Mouse (Mus musculus): Measurements from ENCODE around the gene Nmur1.
"Not testable (repeated sequence)": the region's sequence is repeated elsewhere in the genome, so short reads cannot be mapped to it uniquely, and the experiment has no call there.

The Nmur1 gene

GRCm38 (mm10) chr1:86359798-86360179 lies 66.2 kb downstream of the Nmur1 start:
- no peak for DNase-seq (ENCODE audit: low read depth, low spot score)

DNA sequence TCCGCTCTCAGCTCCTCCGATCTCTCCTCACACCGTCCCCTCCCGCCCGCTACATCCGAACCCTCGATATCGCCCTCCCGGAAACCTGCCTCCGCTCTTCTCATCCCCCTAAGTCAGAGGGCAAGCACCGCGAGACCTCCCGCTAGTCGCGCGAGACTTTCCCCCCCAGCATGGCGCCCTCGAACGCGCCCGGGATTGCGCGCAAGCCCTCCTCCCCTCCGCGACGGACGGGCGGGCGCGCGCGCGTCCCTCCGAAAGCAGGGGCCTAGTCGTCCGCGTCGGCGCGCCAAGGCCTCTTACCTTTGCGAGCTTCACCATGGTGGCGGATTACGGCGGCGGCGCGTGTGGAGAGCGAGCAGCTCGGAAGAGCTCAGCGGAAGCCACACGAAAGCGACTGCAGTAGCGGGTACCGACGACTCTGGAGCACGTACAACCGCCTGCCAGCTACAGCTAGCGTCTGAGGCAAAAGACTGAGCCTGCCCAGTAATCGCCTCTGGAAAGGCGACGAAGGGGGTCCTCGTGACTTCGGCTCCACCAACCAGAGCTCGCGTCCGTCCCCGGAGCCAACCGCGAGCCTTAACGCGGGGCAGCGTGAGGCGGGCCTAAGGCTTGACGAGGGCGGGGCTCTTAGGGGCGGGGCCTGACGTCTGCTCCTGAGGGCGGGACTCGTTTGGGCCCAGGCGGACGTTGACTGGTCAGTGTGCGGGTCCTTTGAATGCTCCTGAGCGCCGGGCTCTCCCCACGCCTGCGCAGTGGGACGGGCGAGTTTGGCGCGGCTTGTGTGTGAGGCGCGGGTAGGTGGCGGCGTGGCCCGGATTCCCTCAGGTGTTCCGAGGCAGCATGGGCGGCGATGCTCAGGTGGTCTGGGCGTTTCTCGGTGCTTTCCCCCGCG lies 66.9 kb downstream of the Nmur1 start, which contains the start of gene Ncl:
TSS of gene Ncl (minus strand) at position 495 of the 892 bp plus-strand sequence.
- peak; percentile 98 for DNase-seq (ENCODE audit: low read depth, low spot score)

- DNase-seq (ENCODE audit: low read depth, low spot score) = no peak
These were observed 67.7 kb downstream of the Nmur1 start for GRCm38 (mm10) chr1:86358229-86358905.

GRCm38 (mm10) chr1:86354186-86354585 lies 71.8 kb downstream of the Nmur1 start:
- no peak for DNase-seq (ENCODE audit: low read depth, low spot score)

DNA sequence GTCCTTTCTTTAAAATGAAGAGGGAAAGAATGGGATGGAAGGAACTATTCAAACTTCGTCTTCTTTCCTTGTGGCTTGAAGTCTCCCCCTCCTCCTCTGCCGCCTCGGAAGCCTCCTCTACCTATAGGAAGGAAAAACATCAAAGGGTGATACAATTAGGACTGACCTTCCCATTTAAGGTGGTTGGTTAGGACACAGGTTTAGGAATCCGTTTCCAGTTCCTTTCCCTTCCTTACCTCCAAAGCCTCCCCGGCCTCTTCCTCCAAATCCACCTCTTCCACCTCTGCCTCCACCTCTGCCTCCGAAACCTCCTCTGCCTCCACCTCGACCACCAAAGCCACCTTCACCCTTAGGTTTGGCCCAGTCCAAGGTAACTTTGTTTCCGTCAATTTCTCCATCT lies 75.5 kb downstream of the Nmur1 start:
- no peak for DNase-seq (ENCODE audit: low read depth, low spot score)

GRCm38 (mm10) chr1:86349696-86350095 lies 76.3 kb downstream of the Nmur1 start:
- no peak for DNase-seq (ENCODE audit: low read depth, low spot score)

DNA sequence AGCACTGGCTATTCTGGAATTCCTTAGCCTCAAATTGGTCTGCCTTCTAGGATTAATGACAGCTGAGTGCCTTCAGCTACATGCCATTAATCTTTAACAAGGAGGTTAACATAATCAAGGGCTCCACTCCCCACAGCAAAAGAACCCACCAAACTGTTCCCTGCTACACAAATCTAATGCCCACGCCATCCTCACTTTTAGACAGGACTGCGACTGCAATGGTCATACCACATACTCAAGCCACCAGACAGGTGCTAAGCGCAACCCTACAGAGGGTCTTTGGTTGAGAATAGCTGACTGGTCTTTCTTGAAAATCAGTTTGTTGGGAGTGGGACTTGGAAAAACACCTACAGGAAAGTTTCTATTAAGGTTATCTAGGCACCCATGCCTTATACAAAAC lies 76.8 kb downstream of the Nmur1 start:
- DNase-seq (ENCODE audit: low read depth, low spot score) = no peak

- no peak for DNase-seq (ENCODE audit: low read depth, low spot score)
These were observed 77.2 kb downstream of the Nmur1 start for GRCm38 (mm10) chr1:86348801-86349200.

- DNase-seq (ENCODE audit: low read depth, low spot score) = no peak
These were observed 77.9 kb downstream of the Nmur1 start for GRCm38 (mm10) chr1:86348083-86348482.

- no peak for DNase-seq (ENCODE audit: low read depth, low spot score)
These were observed 78.3 kb downstream of the Nmur1 start for GRCm38 (mm10) chr1:86347716-86348045.

- peak; percentile 49 for DNase-seq (ENCODE audit: low read depth, low spot score)
These were observed 78.9 kb downstream of the Nmur1 start for GRCm38 (mm10) chr1:86346851-86347715.

- DNase-seq (ENCODE audit: low read depth, low spot score) = no peak
These were observed 80.1 kb downstream of the Nmur1 start for GRCm38 (mm10) chr1:86345956-86346355.

DNA sequence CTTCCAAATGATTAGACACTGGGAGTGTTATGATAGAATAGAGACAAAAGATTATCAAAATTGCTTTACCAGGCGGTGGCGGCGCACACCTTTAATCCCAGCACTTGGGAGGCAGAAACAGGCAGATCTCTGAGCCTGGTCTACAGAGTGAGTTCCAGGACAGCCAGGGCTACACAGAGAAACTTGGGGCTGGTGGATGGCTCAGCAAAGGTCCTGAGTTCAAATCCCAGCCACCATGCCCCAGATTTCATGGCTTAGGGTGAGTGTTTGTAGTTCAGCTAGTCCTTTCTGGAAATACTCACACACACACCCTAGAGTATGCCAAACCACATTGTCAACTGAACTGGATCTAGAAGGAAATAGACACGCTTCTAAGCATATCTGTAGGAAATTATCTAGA lies 81.0 kb downstream of the Nmur1 start:
- DNase-seq (ENCODE audit: low read depth, low spot score) = no peak

DNA sequence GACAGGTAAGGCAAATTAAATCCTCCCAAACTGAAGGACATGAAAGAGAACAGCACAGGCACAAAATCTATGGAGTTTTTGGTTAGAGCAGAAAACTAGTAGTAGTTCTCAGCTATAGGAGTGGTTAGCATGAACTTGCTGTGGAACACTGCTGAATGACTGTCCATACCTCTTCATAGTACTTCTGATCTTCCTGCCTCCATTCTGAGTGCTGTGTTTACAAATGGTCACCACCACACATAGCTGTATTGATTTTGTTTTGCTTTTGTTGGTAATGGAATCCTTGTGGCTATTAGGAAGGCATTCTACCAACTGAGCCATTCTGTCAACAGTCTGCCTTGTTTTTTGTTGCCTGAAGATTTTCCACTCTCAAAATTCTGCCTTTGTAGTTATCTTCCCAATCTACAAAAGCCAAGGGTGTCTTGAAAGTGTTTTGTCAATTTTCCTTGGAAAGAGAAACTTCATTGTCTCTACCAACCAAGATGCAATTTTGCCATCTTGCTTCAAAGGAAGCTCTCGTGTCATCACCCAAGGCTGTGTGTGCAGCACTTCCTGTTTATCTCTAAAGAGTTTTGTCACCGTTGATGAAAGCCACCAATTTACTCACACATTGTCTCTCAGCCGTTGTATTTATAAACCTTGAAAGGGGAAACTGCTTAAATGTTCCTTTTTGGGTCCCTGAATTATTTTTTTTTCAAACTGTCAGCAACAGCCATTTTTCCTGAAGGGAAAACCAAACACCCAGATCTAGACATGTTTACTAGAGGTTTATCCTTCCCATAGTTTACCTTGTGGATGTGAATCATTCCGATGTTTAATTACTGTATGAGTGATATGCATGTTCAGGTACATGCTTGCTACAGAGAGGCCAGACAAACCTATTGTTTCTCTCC lies 81.8 kb downstream of the Nmur1 start:
- peak; percentile 73 for DNase-seq (ENCODE audit: low read depth, low spot score)

- DNase-seq (ENCODE audit: low read depth, low spot score) = no peak
These were observed 82.9 kb downstream of the Nmur1 start for GRCm38 (mm10) chr1:86343087-86343645.

- DNase-seq (ENCODE audit: low read depth, low spot score) = no peak
These were observed 83.7 kb downstream of the Nmur1 start for GRCm38 (mm10) chr1:86342371-86342770.

DNA sequence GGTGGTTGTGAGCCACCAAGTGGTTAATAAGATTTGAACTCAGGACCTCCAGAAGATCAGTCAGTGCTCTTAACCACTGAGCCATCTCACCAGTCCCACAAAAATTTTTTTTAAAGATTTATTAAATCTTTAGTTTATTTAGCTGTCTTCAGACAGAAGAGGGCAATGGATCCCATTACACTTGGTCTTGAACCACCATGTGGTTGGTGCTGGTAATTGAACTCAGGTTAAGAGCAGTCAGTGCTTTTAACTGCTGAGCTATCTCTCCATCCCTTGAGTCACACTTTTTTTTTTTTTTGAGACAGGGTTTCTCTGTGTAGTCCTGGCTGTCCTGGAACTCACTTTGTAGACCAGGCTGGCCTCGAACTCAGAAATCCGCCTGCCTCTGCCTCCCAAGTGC lies 84.9 kb downstream of the Nmur1 start:
- DNase-seq (ENCODE audit: low read depth, low spot score) = not testable (repeated sequence)

GRCm38 (mm10) chr1:86339156-86339812 lies 86.7 kb downstream of the Nmur1 start:
- peak; percentile 92 for DNase-seq (ENCODE audit: low read depth, low spot score)

GRCm38 (mm10) chr1:86336330-86336729 lies 89.7 kb downstream of the Nmur1 start:
- DNase-seq (ENCODE audit: low read depth, low spot score) = no peak
